Mouse (Mus musculus) limb, embryonic 13.5 days (tissue): ENCODE measurements at regions not wholly inside any gene's neighbourhood (a gene's known extent, or its start where the extent isn't known, plus 50 kb on each side); places are given as distances from the start of the nearest gene placed in this dataset.

Source experiments
- ATAC-seq: fragments of 200-750 bp; cut with Nextera tagmentation; 2 replicates; pipeline ENCODE4 v1.8.0; 2017; ENCODE audit warnings: low read depth, moderate number of reproducible peaks, moderate TSS enrichment; ENCODE audit not compliant: low FRiP score
- H3K27ac ChIP-seq: fragments of 300-500 bp; sonication (generic); 2 replicates; pipeline ENCODE4 v1.5.1; 2015; ENCODE audit warnings: inconsistent platforms, mild to moderate bottlenecking, moderate library complexity
- H3K27me3 ChIP-seq: fragments of 300-500 bp; sonication (generic); 2 replicates; pipeline ENCODE4 v1.6.1; 2015; ENCODE audit warnings: mild to moderate bottlenecking, inconsistent platforms
- H3K36me3 ChIP-seq: fragments of 300-500 bp; sonication (generic); 2 replicates; pipeline ENCODE4 v1.6.1; 2015; ENCODE audit warnings: inconsistent platforms, mild to moderate bottlenecking, moderate library complexity
- H3K4me1 ChIP-seq: fragments of 300-500 bp; sonication (generic); 2 replicates; pipeline ENCODE4 v1.6.1; 2015; ENCODE audit warnings: inconsistent platforms
- H3K4me2 ChIP-seq: fragments of 300-500 bp; sonication (generic); replicated peaks from 2 replicates; pipeline ENCODE4 v1.6.1; 2015; ENCODE audit warnings: inconsistent platforms, mild to moderate bottlenecking, moderate library complexity
- H3K4me3 ChIP-seq: fragments of 300-500 bp; sonication (generic); 2 replicates; pipeline ENCODE4 v1.5.1; 2015; ENCODE audit warnings: moderate library complexity, mild to moderate bottlenecking, inconsistent platforms
- H3K9ac ChIP-seq: fragments of 300-500 bp; sonication (generic); 2 replicates; pipeline ENCODE4 v1.6.1; 2015; ENCODE audit warnings: mild to moderate bottlenecking, inconsistent platforms
- H3K9me3 ChIP-seq: fragments of 300-500 bp; sonication (generic); 2 replicates; pipeline ENCODE4 v1.6.1; 2016; ENCODE audit warnings: inconsistent platforms
- WGBS: fragments of 180-500 bp; shearing (Covaris S2); methylation state at CpG from one replicate; pipeline ENCODE4 v1.1.7; 2015; 5-methylcytosine and 5-hydroxymethylcytosine counted together

GRCm38 (mm10) chr6:4811181-4811775, 64.2 kb downstream of the Peg10 start:
- Histone ChIP-seq H3K4me3 (no peak overlapping the region), H3K27me3 (no peaks in the 10 kb centered on the region), H3K9me3 (no peaks in the 10 kb centered on the region), H3K9ac (no peak overlapping the region), H3K36me3 (no peaks in the 10 kb centered on the region), H3K4me1 (peaks cover 23% of the 10 kb centered on the region), H3K4me2 (no peak overlapping the region), H3K27ac (peak overlapping the region; percentile 33)
- WGBS = 55% methylated on average over 9 of the region's 9 CpGs
- peak; percentile 54; the same call in 1 of the 2 replicates for ATAC-seq

- 8% methylated on average over 3 of the region's 3 CpGs for WGBS
These were observed 66.1 kb downstream of the Peg10 start for GRCm38 (mm10) chr6:4813206-4813605.

GRCm38 (mm10) chr6:4816856-4817255, 69.8 kb downstream of the Peg10 start:
- Histone ChIP-seq H3K9ac (no peak overlapping the region), H3K27ac (no peak overlapping the region), H3K4me1 (0 out of 2 replicates have a peak, but pooled peaks cover 2% of the 10 kb centered on the region), H3K9me3 (no peaks in the 10 kb centered on the region; the same call in 1 of the 2 replicates), H3K4me3 (no peak overlapping the region), H3K27me3 (no peaks in the 10 kb centered on the region), H3K36me3 (no peaks in the 10 kb centered on the region), H3K4me2 (no peak overlapping the region)
- 85% methylated on average over 3 of the region's 3 CpGs for WGBS
- ATAC-seq = no peak

More at GRCm38 (mm10) chr6:4813206-4813605, 66.1 kb downstream of the Peg10 start:
- Histone ChIP-seq H3K9me3 (no peaks in the 10 kb centered on the region), H3K4me1 (peaks cover 10% of the 10 kb centered on the region; the same call in 1 of the 2 replicates), H3K4me2 (no peak overlapping the region), H3K27ac (no peak overlapping the region), H3K36me3 (no peaks in the 10 kb centered on the region), H3K4me3 (no peak overlapping the region), H3K27me3 (no peaks in the 10 kb centered on the region), H3K9ac (no peak overlapping the region)
- peak; percentile 84 for ATAC-seq

GRCm38 (mm10) chr6:4841241-4841640, 61.5 kb upstream of the Ppp1r9a start:
- Histone ChIP-seq H3K4me2 (no peak overlapping the region), H3K36me3 (no peaks in the 10 kb centered on the region), H3K9ac (no peak overlapping the region), H3K27ac (no peak overlapping the region), H3K27me3 (no peaks in the 10 kb centered on the region), H3K4me3 (no peak overlapping the region), H3K4me1 (no peaks in the 10 kb centered on the region), H3K9me3 (no peaks in the 10 kb centered on the region)
- no peak for ATAC-seq
- 49% methylated on average over 1 of the region's 1 CpGs for WGBS

- no peak overlapping the region for H3K9ac ChIP-seq
- no peak for ATAC-seq
- no peaks in the 10 kb centered on the region for H3K27me3 ChIP-seq
- no peaks in the 10 kb centered on the region for H3K36me3 ChIP-seq
- H3K27ac ChIP-seq = no peak overlapping the region
- WGBS = 75% methylated on average over 3 of the region's 3 CpGs
- no peak overlapping the region for H3K4me2 ChIP-seq
- no peaks in the 10 kb centered on the region for H3K4me1 ChIP-seq
- H3K4me3 ChIP-seq = no peak overlapping the region
- no peaks in the 10 kb centered on the region for H3K9me3 ChIP-seq
These were observed 53.0 kb upstream of the Ppp1r9a start for GRCm38 (mm10) chr6:4849747-4850146.

GRCm38 (mm10) chr6:4851040-4851439, 51.7 kb upstream of the Ppp1r9a start:
- 78% methylated on average over 5 of the region's 5 CpGs for whole genome bisulfite sequencing
- no peak for ATAC-seq
- H3K36me3 ChIP-seq = no peaks in the 10 kb centered on the region
- H3K9me3 ChIP-seq = no peaks in the 10 kb centered on the region
- H3K27me3 ChIP-seq = no peaks in the 10 kb centered on the region
- H3K4me1 ChIP-seq = no peaks in the 10 kb centered on the region
- H3K9ac ChIP-seq = no peak overlapping the region
- no peak overlapping the region for H3K4me2 ChIP-seq
- no peak overlapping the region for H3K27ac ChIP-seq
- no peak overlapping the region for H3K4me3 ChIP-seq
